Mouse (Mus musculus) small intestine, adult 2 months (tissue): Measurements from ENCODE around the gene Tlx2.

Source experiments
- CTCF ChIP-seq: fragments of 200-500 bp; IDR thresholded peaks from 2 replicates; pipeline ENCODE4 v1.5.1; 2012; ENCODE audit warnings: low read depth, mild to moderate bottlenecking, control low read depth, inconsistent platforms, low read length, moderate library complexity, mixed read lengths; ENCODE audit not compliant: insufficient replicate concordance, insufficient read length; ENCODE audit errors: extremely low read depth
- POLR2A ChIP-seq: fragments of 200-500 bp; IDR thresholded peaks from 2 replicates; pipeline ENCODE4 v1.6.1; 2012; ENCODE audit warnings: low read depth, mild to moderate bottlenecking, control low read depth, inconsistent platforms, low read length, moderate library complexity

DNA sequence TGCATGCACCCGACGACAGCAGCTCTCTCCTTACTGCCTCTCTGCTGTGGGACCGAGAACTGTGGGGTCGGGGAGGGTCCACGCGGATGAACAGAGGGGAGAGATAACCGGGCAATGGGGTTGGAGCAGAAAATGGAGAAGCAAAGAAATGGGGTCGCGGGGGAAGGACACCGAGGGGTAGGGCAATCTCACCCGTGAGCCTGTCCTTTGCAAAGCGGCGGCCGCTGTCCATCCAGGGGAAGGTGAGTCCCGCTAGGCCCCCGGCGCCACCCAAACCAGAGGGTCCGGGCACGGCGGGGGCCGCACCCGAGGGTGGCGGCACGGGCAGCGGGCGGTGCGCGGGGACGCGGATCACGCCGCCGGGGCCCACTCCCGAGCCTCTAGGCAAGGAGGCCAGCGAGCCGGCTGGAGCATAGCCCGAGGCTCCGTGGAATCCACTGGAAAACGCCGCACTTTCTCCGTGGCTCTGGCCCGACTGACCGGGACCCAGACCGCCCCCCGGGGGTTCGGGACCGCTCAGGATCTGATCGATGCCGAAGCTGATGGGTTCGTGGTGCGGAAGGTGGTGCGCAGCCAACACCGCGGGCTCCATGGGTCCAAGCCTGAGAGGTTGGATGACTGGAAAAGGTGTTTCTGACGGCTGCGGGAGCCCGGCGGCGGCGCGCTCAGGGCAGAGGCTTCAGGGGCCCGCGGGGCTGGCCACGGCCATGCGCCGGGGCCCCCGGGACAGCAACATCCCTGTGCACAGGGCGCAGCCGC, 426 bp downstream of the Tlx2 start:
- no peak for TF ChIP-seq CTCF
- TF ChIP-seq POLR2A = no peak
